Mouse (Mus musculus): ENCODE results near the gene Hs6st1.

DNA sequence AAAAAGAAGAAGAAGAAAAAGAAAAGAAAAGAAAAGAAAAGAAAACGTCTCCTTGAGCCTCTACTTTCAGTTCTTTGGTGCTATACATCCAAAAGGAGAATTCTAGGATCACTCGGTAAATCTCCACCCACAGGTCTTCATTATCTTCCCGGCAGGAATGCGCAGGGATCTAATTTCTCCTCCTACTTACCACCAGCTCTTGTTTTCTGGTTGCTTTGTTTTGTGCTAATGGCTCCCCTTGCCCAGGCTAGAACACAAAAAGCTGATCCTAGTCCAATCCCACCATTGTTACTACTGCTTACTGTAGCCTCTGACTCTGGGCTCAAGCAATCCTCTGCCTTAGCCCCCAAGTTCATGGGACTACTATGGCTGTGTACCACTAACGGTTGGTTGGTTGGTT is 16.9 kb downstream of the Hs6st1 start:
- TF ChIP-seq POLR2A (IDR thresholded peaks at IDR 0.05; ENCODE audit: insufficient read length, low read depth) (no peak), TCF12 (IDR thresholded peaks at IDR 0.05; ENCODE audit: insufficient read depth, poor library complexity, severe bottlenecking) (no peak), USF1 (IDR thresholded peaks at IDR 0.05; ENCODE audit: low read depth) (no peak), CEBPB (IDR thresholded peaks at IDR 0.05; ENCODE audit: insufficient read depth, poor library complexity, severe bottlenecking) (no peak), MAX (IDR thresholded peaks at IDR 0.05; ENCODE audit: low read depth) (no peak), SRF (IDR thresholded peaks at IDR 0.05; ENCODE audit: control insufficient read depth, insufficient read length, low read depth) (no peak), MYOD1 (IDR thresholded peaks at IDR 0.05; ENCODE audit: control insufficient read depth in 1 of 3, insufficient read length in 2 of 3, low read depth in 2 of 3) (no peak), MYOG (IDR thresholded peaks at IDR 0.05; ENCODE audit: control insufficient read depth in 1 of 3, insufficient read depth in 1 of 3, insufficient read length in 2 of 3, low read depth in 2 of 3) (no peak), REST (IDR thresholded peaks at IDR 0.05; ENCODE audit: insufficient read depth, insufficient read length) (no peak)

Data from myocyte (in vitro differentiated cells).